ENCODE assay signal across 7 mouse cellular contexts in genomic region chr14:60086808-60087725, GRCm38 (mm10).
DNase-seq lines count a peak whose midpoint lies in the region; ATAC-seq and TF ChIP-seq lines count a peak whose summit lies in the region.

No protein-coding gene starts in this region.

- H3K36me3 ChIP-seq in E14TG2a.4 (ENCODE audit: insufficient read depth, low read length): no peaks in the 10 kb centered on the region
- H3K36me3 ChIP-seq in liver, embryonic 12.5 days: no peaks in the 10 kb centered on the region
- no peaks in the 10 kb centered on the region for H3K36me3 ChIP-seq in midbrain, postnatal 0 days (ENCODE audit: insufficient read depth, low read length)

- peaks cover 13% of the 10 kb centered on the region for H3K4me1 ChIP-seq in E14TG2a.4 (replicated peaks; ENCODE audit: low read depth, low read length)
- peaks cover 11% of the 10 kb centered on the region for H3K4me1 ChIP-seq in liver, embryonic 12.5 days
- H3K4me1 ChIP-seq in midbrain, postnatal 0 days (ENCODE audit: insufficient read depth, low read length): peaks cover 3% of the 10 kb centered on the region; the same call in 1 of the 2 replicates

- no peak overlapping the region for H3K9ac ChIP-seq in liver, embryonic 12.5 days
- peak overlapping the region; percentile 79 for H3K9ac ChIP-seq in midbrain, postnatal 0 days (replicated peaks; ENCODE audit: low read length, poor library complexity, severe bottlenecking)

- no peak overlapping the region for H3K27ac ChIP-seq in liver, embryonic 12.5 days
- peak overlapping the region; percentile 51 for H3K27ac ChIP-seq in midbrain, postnatal 0 days (ENCODE audit: low read depth, low read length)

- peak overlapping the region; percentile 64 for H3K4me2 ChIP-seq in liver, embryonic 12.5 days
- peak overlapping the region; percentile 81 for H3K4me2 ChIP-seq in midbrain, postnatal 0 days (ENCODE audit: low read depth, low read length, poor library complexity, severe bottlenecking)

- no peak for TF ChIP-seq CTCF in E14TG2a.4 (conservative IDR thresholded peaks at IDR 0.05; ENCODE audit: low read length)
- no peak for TF ChIP-seq CTCF in midbrain, postnatal 0 days (IDR thresholded peaks at IDR 0.05)

- peak; percentile 13 for DNase-seq in WW6 (ENCODE audit: low read depth, low spot score)
- peak; percentile 87 for DNase-seq in embryo, embryonic 11 days
- DNase-seq in induced T-regulatory cell, adult 2 months (ENCODE audit: low read depth): peak; percentile 74
- DNase-seq in midbrain, postnatal 0 days (ENCODE audit: low spot score): peak; percentile 76
- peak; percentile 4 to 7 for DNase-seq in thymus, adult 18-20 months

- ATAC-seq in liver, embryonic 12.5 days: peak; percentile 80
- ATAC-seq in midbrain, postnatal 0 days (ENCODE audit: low FRiP score): peak; percentile 92

- 14% methylated on average over 26 of the region's 33 CpGs for whole genome bisulfite sequencing in liver, embryonic 12.5 days (ENCODE audit: insufficient replicate concordance)
- WGBS in midbrain, postnatal 0 days: 13% methylated on average over 32 of the region's 33 CpGs

- H3K4me3 ChIP-seq in E14TG2a.4 (replicated peaks; ENCODE audit: low read length): peak overlapping the region; percentile 76
- H3K4me3 ChIP-seq in liver, embryonic 12.5 days: peak overlapping the region; percentile 31
- peak overlapping the region; percentile 52 for H3K4me3 ChIP-seq in midbrain, postnatal 0 days (ENCODE audit: low read depth, low read length)

- peaks cover 23% of the 10 kb centered on the region for H3K27me3 ChIP-seq in E14TG2a.4 (ENCODE audit: insufficient read depth, low read length)
- peaks cover 22% of the 10 kb centered on the region for H3K27me3 ChIP-seq in liver, embryonic 12.5 days (replicated peaks)
- H3K27me3 ChIP-seq in midbrain, postnatal 0 days (ENCODE audit: insufficient read depth, low read length): no peaks in the 10 kb centered on the region

- H3K9me3 ChIP-seq in E14TG2a.4 (ENCODE audit: low read length): no peaks in the 10 kb centered on the region
- H3K9me3 ChIP-seq in liver, embryonic 12.5 days (replicated peaks): no peaks in the 10 kb centered on the region
- no peaks in the 10 kb centered on the region for H3K9me3 ChIP-seq in midbrain, postnatal 0 days (ENCODE audit: low read length)

Comparison
In these comparisons a context has a peak if more than half of its experiments do, and no peak if none do; other contexts are left out.
1. DNase-seq: peak in every context shown above with its lines; median percentile 87 in embryo, embryonic 11 days; 76 in midbrain, postnatal 0 days; 74 in induced T-regulatory cell, adult 2 months; 13 in WW6; 6 in thymus, adult 18-20 months.